Mouse (Mus musculus) layer of hippocampus, adult 11-12 months (tissue): ENCODE data around the gene D430041D05Rik.
"Not testable (repeated sequence)": the region's sequence is repeated elsewhere in the genome, so short reads cannot be mapped to it uniquely, and the experiment has no call there.

Experiments used
- DNase-seq: peaks from one replicate; pipeline ENCODE4 v3.0.0; 2022; ENCODE audit warnings: low spot score

The D430041D05Rik gene

GRCm38 (mm10) chr2:104117173-104117572 lies 293.6 kb downstream of the D430041D05Rik start:
- not testable (repeated sequence) for DNase-seq

- no peak for DNase-seq
Measured at GRCm38 (mm10) chr2:104114898-104115297, 295.9 kb downstream of the D430041D05Rik start.

- not testable (repeated sequence) for DNase-seq
Measured at GRCm38 (mm10) chr2:104113563-104113962, 297.2 kb downstream of the D430041D05Rik start.

- not testable (repeated sequence) for DNase-seq
Measured at GRCm38 (mm10) chr2:104111170-104111797, 299.5 kb downstream of the D430041D05Rik start.

GRCm38 (mm10) chr2:104110031-104110430 lies 300.8 kb downstream of the D430041D05Rik start:
- DNase-seq = no peak

- no peak for DNase-seq
Measured at GRCm38 (mm10) chr2:104109528-104109927, 301.3 kb downstream of the D430041D05Rik start.

- DNase-seq = not testable (repeated sequence)
Measured at GRCm38 (mm10) chr2:104109021-104109420, 301.8 kb downstream of the D430041D05Rik start.

GRCm38 (mm10) chr2:104104800-104105199 lies 306.0 kb downstream of the D430041D05Rik start:
- DNase-seq = no peak

GRCm38 (mm10) chr2:104099946-104100345 lies 310.9 kb downstream of the D430041D05Rik start:
- no peak for DNase-seq

GRCm38 (mm10) chr2:104099231-104099585 lies 311.6 kb downstream of the D430041D05Rik start:
- DNase-seq = no peak

- no peak for DNase-seq
Measured at GRCm38 (mm10) chr2:104098529-104099230, 312.1 kb downstream of the D430041D05Rik start.

GRCm38 (mm10) chr2:104097396-104097795 lies 313.4 kb downstream of the D430041D05Rik start:
- DNase-seq = not testable (repeated sequence)

GRCm38 (mm10) chr2:104096796-104097195 lies 314.0 kb downstream of the D430041D05Rik start:
- DNase-seq = not testable (repeated sequence)

GRCm38 (mm10) chr2:104096256-104096655 lies 314.6 kb downstream of the D430041D05Rik start:
- no peak for DNase-seq

- peak; percentile 55 for DNase-seq
Measured at GRCm38 (mm10) chr2:104095741-104096213, 315.0 kb downstream of the D430041D05Rik start, which contains the start of gene Cd59a. Cd59a (plus strand) TSS chr2:104095801.

GRCm38 (mm10) chr2:104093305-104093704 lies 317.5 kb downstream of the D430041D05Rik start:
- DNase-seq = no peak
